Mouse (Mus musculus) C2C12 (cell line): ENCODE results near the gene Praf2.

Source experiments
- CTCF ChIP-seq: IDR thresholded peaks from one replicate; pipeline ENCODE4 v1.5.1; 2011; ENCODE audit not compliant: control insufficient read depth, insufficient read depth, insufficient read length
- MYOD1 ChIP-seq: IDR thresholded peaks from one replicate; pipeline ENCODE4 v1.6.1; 2011; ENCODE audit warnings: low read depth; ENCODE audit not compliant: control insufficient read depth, insufficient read length
- USF1 ChIP-seq: IDR thresholded peaks from one replicate; pipeline ENCODE4 v1.6.1; 2011; ENCODE audit warnings: low read depth, mild to moderate bottlenecking, control low read depth, moderate library complexity

GRCm38 (mm10) chrX:7680864-7681263 lies 47.4 kb upstream of the Praf2 start, which contains the start of gene Magix:
- TF ChIP-seq CTCF (no peak), MYOD1 (no peak), USF1 (no peak)
